Mouse (Mus musculus): ENCODE measurements around the gene Cntnap2. TPM values are rescaled to one million over a fixed set of nuclear protein-coding genes. Genes with fewer than 3 reads are reported as not detected.
A peak's percentile ranks its signal among the peaks of the same experiment; 100 is the strongest.

The Cntnap2 gene
- polyA plus RNA-seq, 1 experiment from 2014 or later: 1.1 TPM

DNA sequence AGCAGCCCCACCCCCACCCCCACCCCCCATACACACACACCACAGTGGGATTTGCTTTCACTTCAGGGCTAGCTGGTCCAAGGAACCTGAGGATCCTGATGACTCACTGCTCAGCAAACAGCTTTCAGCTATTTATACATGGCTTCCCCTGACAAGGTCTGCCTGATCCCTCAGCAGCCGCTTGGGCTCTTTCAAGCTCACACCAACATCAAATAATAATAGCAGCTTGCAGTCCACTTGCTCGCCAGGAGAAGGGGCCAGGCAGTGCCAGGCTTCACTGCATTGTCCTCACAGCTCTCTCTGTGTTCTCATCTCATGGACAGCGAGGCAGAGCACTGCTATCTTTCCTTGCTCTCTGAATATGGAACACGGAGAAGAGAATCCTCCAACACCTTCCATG, 2273.9 kb downstream of the Cntnap2 start:
- no peak for ATAC-seq
- whole genome bisulfite sequencing: 45% methylated on average over 4 of the region's 4 CpGs
- H3K36me3 ChIP-seq (ENCODE audit: control insufficient read depth, insufficient read depth): no peaks in the 10 kb centered on the region
- no peaks in the 10 kb centered on the region for H3K9me3 ChIP-seq (ENCODE audit: control insufficient read depth)
- H3K27me3 ChIP-seq (replicated peaks; ENCODE audit: control insufficient read depth, insufficient read depth, low read length): no peaks in the 10 kb centered on the region
- peaks cover 5% of the 10 kb centered on the region; the same call in 1 of the 2 replicates for H3K4me1 ChIP-seq (replicated peaks; ENCODE audit: control insufficient read depth, insufficient read depth, low read length)
- no peak overlapping the region for H3K4me2 ChIP-seq (replicated peaks; ENCODE audit: low read depth)
- no peak overlapping the region for H3K27ac ChIP-seq (ENCODE audit: low read depth, low read length)
- TF ChIP-seq CTCF (IDR thresholded peaks at IDR 0.05; ENCODE audit: low read depth): no peak
- no peak overlapping the region for H3K4me3 ChIP-seq (ENCODE audit: low read depth, low read length)
- no peak overlapping the region for H3K9ac ChIP-seq (ENCODE audit: low read depth, low read length)

GRCm38 (mm10) chr6:47334377-47334776, 2275.2 kb downstream of the Cntnap2 start:
- H3K27ac ChIP-seq (ENCODE audit: low read depth, low read length): no peak overlapping the region
- H3K4me3 ChIP-seq (ENCODE audit: low read depth, low read length): no peak overlapping the region
- no peaks in the 10 kb centered on the region for H3K27me3 ChIP-seq (replicated peaks; ENCODE audit: control insufficient read depth, insufficient read depth, low read length)
- no peaks in the 10 kb centered on the region for H3K36me3 ChIP-seq (ENCODE audit: control insufficient read depth, insufficient read depth)
- no peak for TF ChIP-seq CTCF (IDR thresholded peaks at IDR 0.05; ENCODE audit: low read depth)
- H3K9me3 ChIP-seq (ENCODE audit: control insufficient read depth): no peaks in the 10 kb centered on the region
- 93% methylated on average over 2 of the region's 2 CpGs for WGBS
- no peak for ATAC-seq
- no peak overlapping the region for H3K9ac ChIP-seq (ENCODE audit: low read depth, low read length)
- peaks cover 10% of the 10 kb centered on the region; the same call in 1 of the 2 replicates for H3K4me1 ChIP-seq (replicated peaks; ENCODE audit: control insufficient read depth, insufficient read depth, low read length)
- no peak overlapping the region for H3K4me2 ChIP-seq (replicated peaks; ENCODE audit: low read depth)

GRCm38 (mm10) chr6:47337300-47337699, 2278.1 kb downstream of the Cntnap2 start:
- Histone ChIP-seq H3K36me3 (ENCODE audit: control insufficient read depth, insufficient read depth) (no peaks in the 10 kb centered on the region), H3K9ac (ENCODE audit: low read depth, low read length) (no peak overlapping the region), H3K4me1 (replicated peaks; ENCODE audit: control insufficient read depth, insufficient read depth, low read length) (peaks cover 10% of the 10 kb centered on the region; the same call in 1 of the 2 replicates), H3K4me2 (replicated peaks; ENCODE audit: low read depth) (no peak overlapping the region), H3K9me3 (ENCODE audit: control insufficient read depth) (no peaks in the 10 kb centered on the region), H3K27me3 (replicated peaks; ENCODE audit: control insufficient read depth, insufficient read depth, low read length) (no peaks in the 10 kb centered on the region), H3K27ac (ENCODE audit: low read depth, low read length) (peak overlapping the region; percentile 11; the same call in 1 of the 2 replicates), H3K4me3 (ENCODE audit: low read depth, low read length) (no peak overlapping the region)
- 35% methylated on average over 4 of the region's 4 CpGs for WGBS
- no peak for TF ChIP-seq CTCF (IDR thresholded peaks at IDR 0.05; ENCODE audit: low read depth)
- peak; percentile 34; the same call in 1 of the 2 replicates for ATAC-seq

DNA sequence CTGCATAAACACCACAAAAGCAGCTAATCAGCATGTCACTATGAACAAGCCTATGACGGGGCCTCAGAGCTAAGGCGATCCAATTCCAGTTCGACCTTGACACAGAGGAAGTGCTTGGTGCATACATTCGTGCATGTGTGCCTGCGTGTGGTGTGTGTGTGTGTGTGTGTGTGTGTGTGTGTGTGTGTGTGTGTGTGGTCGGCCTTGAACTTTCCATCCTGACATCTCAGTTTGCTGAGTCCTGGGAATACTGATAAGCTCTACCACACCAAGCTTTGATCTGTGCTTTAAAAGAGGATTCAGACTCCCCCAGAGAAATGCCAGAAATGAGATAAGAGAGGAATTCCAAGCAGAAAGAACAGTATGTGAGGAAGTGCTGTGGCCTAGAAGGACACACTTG, 2279.0 kb downstream of the Cntnap2 start:
- Histone ChIP-seq H3K36me3 (ENCODE audit: control insufficient read depth, insufficient read depth) (no peaks in the 10 kb centered on the region), H3K4me3 (ENCODE audit: low read depth, low read length) (no peak overlapping the region), H3K9ac (ENCODE audit: low read depth, low read length) (no peak overlapping the region), H3K9me3 (ENCODE audit: control insufficient read depth) (no peaks in the 10 kb centered on the region), H3K27ac (ENCODE audit: low read depth, low read length) (peak overlapping the region; percentile 83), H3K27me3 (replicated peaks; ENCODE audit: control insufficient read depth, insufficient read depth, low read length) (no peaks in the 10 kb centered on the region), H3K4me1 (replicated peaks; ENCODE audit: control insufficient read depth, insufficient read depth, low read length) (peaks cover 10% of the 10 kb centered on the region; the same call in 1 of the 2 replicates), H3K4me2 (replicated peaks; ENCODE audit: low read depth) (no peak overlapping the region)
- TF ChIP-seq CTCF (IDR thresholded peaks at IDR 0.05; ENCODE audit: low read depth): no peak
- ATAC-seq: peak; percentile 45; the same call in 1 of the 2 replicates
- WGBS: 30% methylated on average over 6 of the region's 6 CpGs

- Histone ChIP-seq H3K27ac (ENCODE audit: low read depth, low read length) (peak overlapping the region; percentile 79), H3K27me3 (replicated peaks; ENCODE audit: control insufficient read depth, insufficient read depth, low read length) (no peaks in the 10 kb centered on the region), H3K36me3 (ENCODE audit: control insufficient read depth, insufficient read depth) (no peaks in the 10 kb centered on the region), H3K9ac (ENCODE audit: low read depth, low read length) (no peak overlapping the region), H3K9me3 (ENCODE audit: control insufficient read depth) (no peaks in the 10 kb centered on the region), H3K4me3 (ENCODE audit: low read depth, low read length) (no peak overlapping the region), H3K4me1 (replicated peaks; ENCODE audit: control insufficient read depth, insufficient read depth, low read length) (peaks cover 10% of the 10 kb centered on the region; the same call in 1 of the 2 replicates), H3K4me2 (replicated peaks; ENCODE audit: low read depth) (no peak overlapping the region)
- TF ChIP-seq CTCF (IDR thresholded peaks at IDR 0.05; ENCODE audit: low read depth): no peak
- 40% methylated on average over 4 of the region's 4 CpGs for WGBS
- ATAC-seq: peak; percentile 77
These were observed 2281.8 kb downstream of the Cntnap2 start for GRCm38 (mm10) chr6:47340813-47341502.

DNA sequence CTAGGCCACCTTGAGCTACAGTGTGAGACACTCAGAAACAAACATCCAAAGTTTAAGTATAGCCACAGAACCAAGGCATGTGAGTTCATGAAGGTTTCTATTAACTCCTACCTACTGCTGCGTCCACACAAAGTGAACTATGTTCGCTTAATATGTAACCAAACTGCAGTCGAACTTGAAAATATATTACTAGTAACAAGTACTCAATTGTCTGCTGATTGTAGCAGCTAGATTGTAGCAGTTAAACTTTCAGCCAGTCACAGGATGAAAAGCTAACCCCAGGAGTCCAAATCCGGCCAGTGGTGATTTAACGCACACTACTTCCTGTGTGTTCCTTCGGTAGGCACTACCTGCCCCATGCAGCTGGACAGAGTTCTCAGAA, 2282.3 kb downstream of the Cntnap2 start:
- Histone ChIP-seq H3K27ac (ENCODE audit: low read depth, low read length) (peak overlapping the region; percentile 79), H3K9ac (ENCODE audit: low read depth, low read length) (no peak overlapping the region), H3K36me3 (ENCODE audit: control insufficient read depth, insufficient read depth) (no peaks in the 10 kb centered on the region), H3K27me3 (replicated peaks; ENCODE audit: control insufficient read depth, insufficient read depth, low read length) (no peaks in the 10 kb centered on the region), H3K4me1 (replicated peaks; ENCODE audit: control insufficient read depth, insufficient read depth, low read length) (peaks cover 10% of the 10 kb centered on the region; the same call in 1 of the 2 replicates), H3K4me2 (replicated peaks; ENCODE audit: low read depth) (no peak overlapping the region), H3K4me3 (ENCODE audit: low read depth, low read length) (no peak overlapping the region), H3K9me3 (ENCODE audit: control insufficient read depth) (no peaks in the 10 kb centered on the region)
- WGBS: 24% methylated on average over 6 of the region's 6 CpGs
- TF ChIP-seq CTCF (IDR thresholded peaks at IDR 0.05; ENCODE audit: low read depth): no peak
- ATAC-seq: peak; percentile 74
